Mouse (Mus musculus): Measurements from ENCODE around the gene Fgd2. TPM values are rescaled to one million over a fixed set of nuclear protein-coding genes. Genes with fewer than 3 reads are reported as not detected.

Fgd2 gene
- polyA plus RNA-seq, 1 experiment from 2014 or later = 5.0 TPM

- Histone ChIP-seq H3K4me1 (replicated peaks) (no peaks in the 10 kb centered on the region), H3K4me3 (replicated peaks) (no peak overlapping the region), H3K4me2 (no peak overlapping the region), H3K27me3 (no peaks in the 10 kb centered on the region), H3K9me3 (replicated peaks) (no peaks in the 10 kb centered on the region), H3K27ac (no peak overlapping the region), H3K36me3 (no peaks in the 10 kb centered on the region), H3K9ac (no peak overlapping the region)
- WGBS (ENCODE audit: insufficient replicate concordance) = 49% methylated on average over 7 of the region's 7 CpGs
- DNase-seq = no peak
- ATAC-seq (ENCODE audit: low read depth) = no peak
Observed at GRCm38 (mm10) chr17:29368726-29369125, 8.0 kb downstream of the Fgd2 start.

- H3K4me2 ChIP-seq = no peak overlapping the region
- H3K9ac ChIP-seq = no peak overlapping the region
- ATAC-seq (ENCODE audit: low read depth) (peak; percentile 47), DNase-seq (peak; percentile 80)
- H3K4me1 ChIP-seq (replicated peaks) = no peaks in the 10 kb centered on the region
- no peaks in the 10 kb centered on the region for H3K27me3 ChIP-seq
- H3K9me3 ChIP-seq (replicated peaks) = no peaks in the 10 kb centered on the region
- no peak overlapping the region for H3K27ac ChIP-seq
- no peaks in the 10 kb centered on the region for H3K36me3 ChIP-seq
- H3K4me3 ChIP-seq (replicated peaks) = no peak overlapping the region
- WGBS (ENCODE audit: insufficient replicate concordance) = 8% methylated on average over 5 of the region's 5 CpGs
Observed at GRCm38 (mm10) chr17:29370984-29371723, 10.4 kb downstream of the Fgd2 start.

DNA sequence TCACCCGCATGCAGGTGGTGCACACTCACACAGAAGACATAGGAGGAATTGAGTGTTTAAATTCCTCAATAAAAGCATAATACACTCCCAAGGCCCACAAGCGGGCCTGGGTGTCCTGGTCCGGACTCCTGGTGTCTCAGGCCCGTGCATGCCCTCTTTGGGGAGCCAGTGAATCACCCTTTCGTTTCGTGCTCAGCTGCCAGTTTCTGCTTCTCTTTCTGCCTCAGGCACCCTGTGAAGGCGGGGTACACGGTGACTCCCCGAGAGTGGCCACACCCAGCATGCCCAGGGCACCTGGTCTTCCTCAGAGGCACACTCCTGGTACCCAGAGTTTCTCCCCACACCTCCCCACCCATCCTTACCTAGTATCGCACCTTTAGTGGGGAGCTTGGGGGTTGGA, 15.2 kb downstream of the Fgd2 start:
- no peak for DNase-seq
- Histone ChIP-seq H3K9ac (no peak overlapping the region), H3K27ac (no peak overlapping the region), H3K36me3 (no peaks in the 10 kb centered on the region), H3K4me3 (replicated peaks) (no peak overlapping the region), H3K4me2 (no peak overlapping the region), H3K9me3 (replicated peaks) (no peaks in the 10 kb centered on the region), H3K4me1 (replicated peaks) (no peaks in the 10 kb centered on the region), H3K27me3 (no peaks in the 10 kb centered on the region)
- WGBS (ENCODE audit: insufficient replicate concordance) = 71% methylated on average over 10 of the region's 10 CpGs
- no peak for ATAC-seq (ENCODE audit: low read depth)

DNA sequence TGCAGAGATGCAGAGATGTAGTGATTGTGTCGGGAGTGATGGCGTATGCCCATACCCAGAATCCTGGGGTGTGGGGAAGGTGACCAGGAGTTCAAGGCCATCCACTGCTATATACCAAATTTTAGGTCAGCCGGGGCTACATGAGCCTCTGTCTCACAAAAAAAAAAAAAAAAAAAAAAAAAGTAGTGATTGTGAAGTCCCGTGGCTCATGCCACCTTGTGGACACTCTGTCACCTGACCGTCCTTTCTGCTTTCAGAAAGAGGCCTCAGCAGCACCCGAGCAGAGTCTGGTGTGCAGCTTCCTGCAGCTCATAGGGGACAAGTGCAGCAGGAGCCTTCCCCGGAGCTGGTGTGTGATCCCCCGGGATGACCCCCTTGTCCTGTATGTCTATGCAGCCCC, 17.3 kb downstream of the Fgd2 start:
- Histone ChIP-seq H3K4me2 (no peak overlapping the region), H3K27ac (no peak overlapping the region), H3K4me1 (replicated peaks) (peaks cover 10% of the 10 kb centered on the region), H3K4me3 (replicated peaks) (no peak overlapping the region), H3K9ac (no peak overlapping the region; the same call in 1 of the 2 replicates), H3K9me3 (replicated peaks) (no peaks in the 10 kb centered on the region), H3K27me3 (no peaks in the 10 kb centered on the region), H3K36me3 (no peaks in the 10 kb centered on the region)
- DNase-seq (no peak), ATAC-seq (ENCODE audit: low read depth) (no peak)
- WGBS (ENCODE audit: insufficient replicate concordance) = 55% methylated on average over 8 of the region's 8 CpGs

- Histone ChIP-seq H3K27ac (no peak overlapping the region), H3K9me3 (replicated peaks) (no peaks in the 10 kb centered on the region), H3K4me2 (no peak overlapping the region), H3K4me1 (replicated peaks) (peaks cover 10% of the 10 kb centered on the region), H3K27me3 (no peaks in the 10 kb centered on the region), H3K9ac (no peak overlapping the region), H3K4me3 (replicated peaks) (no peak overlapping the region), H3K36me3 (no peaks in the 10 kb centered on the region)
- no peak for DNase-seq
- ATAC-seq (ENCODE audit: low read depth) = no peak
- 63% methylated on average over 4 of the region's 4 CpGs for WGBS (ENCODE audit: insufficient replicate concordance)
Observed at GRCm38 (mm10) chr17:29380241-29380640, 19.5 kb downstream of the Fgd2 start.

DNA sequence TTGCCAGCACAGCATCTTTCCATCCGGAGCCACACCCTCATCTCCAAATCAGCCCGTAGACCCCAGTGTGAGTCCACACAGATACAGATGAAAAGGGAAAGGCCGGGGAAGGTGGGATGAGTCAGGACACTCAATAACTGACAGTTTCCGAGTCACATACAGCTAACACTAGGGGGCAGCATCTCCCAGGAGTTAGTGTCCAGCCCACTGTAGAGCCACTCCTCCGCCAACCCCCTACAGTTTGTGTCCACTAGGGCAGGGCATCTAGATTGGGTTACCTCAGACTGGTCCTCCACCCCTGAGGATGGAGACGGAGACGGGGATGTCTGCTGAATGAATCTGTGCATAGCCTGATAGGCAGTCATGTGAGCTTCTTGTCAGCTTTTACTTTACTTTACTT, 20.8 kb downstream of the Fgd2 start:
- H3K4me2 ChIP-seq = no peak overlapping the region
- peaks cover 14% of the 10 kb centered on the region for H3K4me1 ChIP-seq (replicated peaks)
- no peaks in the 10 kb centered on the region for H3K9me3 ChIP-seq (replicated peaks)
- H3K9ac ChIP-seq = no peak overlapping the region
- peak; percentile 68 for ATAC-seq (ENCODE audit: low read depth)
- H3K27me3 ChIP-seq = no peaks in the 10 kb centered on the region
- peak; percentile 42 for DNase-seq
- no peak overlapping the region for H3K27ac ChIP-seq
- H3K36me3 ChIP-seq = no peaks in the 10 kb centered on the region
- 8% methylated on average over 7 of the region's 7 CpGs for WGBS (ENCODE audit: insufficient replicate concordance)
- no peak overlapping the region for H3K4me3 ChIP-seq (replicated peaks)

DNA sequence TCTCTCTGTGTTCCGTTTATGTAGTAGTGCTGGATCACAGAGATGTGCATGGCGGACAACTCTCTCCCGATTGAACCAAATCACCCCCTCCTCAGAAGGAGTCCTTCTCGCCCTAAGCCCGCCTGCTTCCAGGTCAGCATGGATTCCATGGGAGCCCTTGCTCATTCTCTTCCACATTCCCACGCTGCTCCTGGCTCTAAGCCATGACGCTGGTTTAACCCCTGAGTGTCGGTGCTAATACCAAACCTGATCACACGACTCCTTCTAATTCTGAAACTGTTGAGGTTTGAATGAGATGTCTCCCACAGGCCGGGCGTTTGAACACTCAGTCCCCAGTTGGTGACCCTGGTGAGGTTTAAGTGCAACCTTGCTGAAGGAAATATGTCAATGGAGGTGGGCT, 21.7 kb downstream of the Fgd2 start:
- Histone ChIP-seq H3K27ac (0 out of 2 replicates have a peak overlapping the region, but pooled peaks have one; percentile 9), H3K36me3 (no peaks in the 10 kb centered on the region), H3K4me2 (no peak overlapping the region), H3K27me3 (no peaks in the 10 kb centered on the region), H3K9me3 (replicated peaks) (no peaks in the 10 kb centered on the region), H3K4me3 (replicated peaks) (no peak overlapping the region), H3K9ac (no peak overlapping the region), H3K4me1 (replicated peaks) (peaks cover 14% of the 10 kb centered on the region)
- WGBS (ENCODE audit: insufficient replicate concordance) = 76% methylated on average over 11 of the region's 11 CpGs
- no peak for ATAC-seq (ENCODE audit: low read depth)
- no peak for DNase-seq

DNA sequence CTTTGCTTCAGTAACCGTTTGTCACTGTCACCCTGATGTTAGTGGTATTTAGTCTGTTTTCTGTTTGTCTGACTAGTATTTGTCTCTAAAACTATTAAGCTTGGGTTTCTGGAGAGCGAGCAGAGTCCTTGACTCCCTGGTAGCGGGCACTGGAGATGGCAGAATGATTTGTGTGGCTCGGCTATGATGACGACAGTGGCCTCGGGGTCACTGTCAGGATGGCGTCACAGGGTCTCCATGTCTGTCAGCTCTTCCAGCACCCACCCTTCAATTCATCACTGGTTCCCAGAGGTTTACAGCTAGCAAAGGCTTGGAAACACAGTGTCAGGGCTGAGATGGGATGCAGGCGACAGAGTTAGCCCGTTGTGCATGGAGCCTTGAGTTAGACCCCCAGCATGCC, 23.2 kb downstream of the Fgd2 start:
- Histone ChIP-seq H3K27me3 (no peaks in the 10 kb centered on the region), H3K36me3 (no peaks in the 10 kb centered on the region), H3K9me3 (replicated peaks) (no peaks in the 10 kb centered on the region), H3K9ac (0 out of 2 replicates have a peak overlapping the region, but pooled peaks have one; percentile 18), H3K27ac (0 out of 2 replicates have a peak overlapping the region, but pooled peaks have one; percentile 0), H3K4me3 (replicated peaks) (no peak overlapping the region), H3K4me2 (no peak overlapping the region), H3K4me1 (replicated peaks) (peaks cover 14% of the 10 kb centered on the region)
- WGBS (ENCODE audit: insufficient replicate concordance) = 66% methylated on average over 9 of the region's 9 CpGs
- no peak for ATAC-seq (ENCODE audit: low read depth)
- DNase-seq = no peak

- Histone ChIP-seq H3K4me3 (replicated peaks) (no peak overlapping the region), H3K27ac (peak overlapping the region; percentile 60), H3K36me3 (no peaks in the 10 kb centered on the region), H3K4me2 (no peak overlapping the region), H3K4me1 (replicated peaks) (peaks cover 14% of the 10 kb centered on the region), H3K27me3 (no peaks in the 10 kb centered on the region), H3K9ac (no peak overlapping the region), H3K9me3 (replicated peaks) (no peaks in the 10 kb centered on the region)
- 50% methylated on average over 5 of the region's 5 CpGs for WGBS (ENCODE audit: insufficient replicate concordance)
- peak; percentile 65 for ATAC-seq (ENCODE audit: low read depth)
- DNase-seq = no peak
Observed at GRCm38 (mm10) chr17:29384850-29385438, 24.2 kb downstream of the Fgd2 start.

- Histone ChIP-seq H3K4me1 (replicated peaks) (peaks cover 14% of the 10 kb centered on the region), H3K9ac (no peak overlapping the region), H3K4me3 (replicated peaks) (no peak overlapping the region), H3K27me3 (no peaks in the 10 kb centered on the region), H3K4me2 (no peak overlapping the region), H3K27ac (peak overlapping the region; percentile 60; the same call in 1 of the 2 replicates), H3K36me3 (no peaks in the 10 kb centered on the region), H3K9me3 (replicated peaks) (no peaks in the 10 kb centered on the region)
- 72% methylated on average over 6 of the region's 6 CpGs for WGBS (ENCODE audit: insufficient replicate concordance)
- ATAC-seq (ENCODE audit: low read depth) (no peak), DNase-seq (no peak)
Observed at GRCm38 (mm10) chr17:29385746-29386145, 25.0 kb downstream of the Fgd2 start.

DNA sequence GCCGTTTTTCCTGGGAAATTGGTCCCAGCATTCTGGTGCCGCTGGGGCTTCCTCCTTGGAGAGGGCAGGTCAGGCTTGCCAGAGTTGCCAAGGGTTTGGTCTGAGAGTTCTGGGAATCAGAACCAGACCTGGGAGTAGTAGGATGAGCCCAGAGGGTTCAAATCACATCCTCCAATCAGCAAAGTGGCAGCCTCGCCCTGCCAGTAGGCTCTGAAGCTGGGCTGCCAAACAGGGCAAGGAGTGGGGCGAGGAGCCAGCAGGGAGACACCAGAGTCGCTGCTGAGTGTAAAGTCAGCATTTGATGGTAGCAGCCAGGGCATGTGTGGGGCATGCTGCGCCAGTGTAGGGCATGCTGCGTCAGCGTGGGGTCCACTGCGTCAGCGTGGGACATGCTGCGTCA, 28.3 kb downstream of the Fgd2 start:
- DNase-seq = no peak
- no peaks in the 10 kb centered on the region for H3K36me3 ChIP-seq
- H3K27me3 ChIP-seq = no peaks in the 10 kb centered on the region
- no peak for ATAC-seq (ENCODE audit: low read depth)
- H3K4me2 ChIP-seq = no peak overlapping the region
- no peak overlapping the region for H3K9ac ChIP-seq
- H3K4me1 ChIP-seq (replicated peaks) = peaks cover 36% of the 10 kb centered on the region
- 82% methylated on average over 11 of the region's 11 CpGs for WGBS (ENCODE audit: insufficient replicate concordance)
- no peak overlapping the region for H3K27ac ChIP-seq
- H3K9me3 ChIP-seq (replicated peaks) = no peaks in the 10 kb centered on the region
- no peak overlapping the region for H3K4me3 ChIP-seq (replicated peaks)

- Histone ChIP-seq H3K4me1 (replicated peaks) (peaks cover 55% of the 10 kb centered on the region), H3K4me3 (replicated peaks) (no peak overlapping the region), H3K9me3 (replicated peaks) (no peaks in the 10 kb centered on the region), H3K4me2 (no peak overlapping the region), H3K36me3 (no peaks in the 10 kb centered on the region), H3K9ac (no peak overlapping the region), H3K27me3 (no peaks in the 10 kb centered on the region), H3K27ac (no peak overlapping the region)
- no peak for DNase-seq
- no peak for ATAC-seq (ENCODE audit: low read depth)
- WGBS (ENCODE audit: insufficient replicate concordance) = 27% methylated on average over 8 of the region's 8 CpGs
Observed at GRCm38 (mm10) chr17:29391280-29391679, 30.6 kb downstream of the Fgd2 start.
